7 mouse cellular contexts compared by ENCODE assay signal in the genomic region with DNA sequence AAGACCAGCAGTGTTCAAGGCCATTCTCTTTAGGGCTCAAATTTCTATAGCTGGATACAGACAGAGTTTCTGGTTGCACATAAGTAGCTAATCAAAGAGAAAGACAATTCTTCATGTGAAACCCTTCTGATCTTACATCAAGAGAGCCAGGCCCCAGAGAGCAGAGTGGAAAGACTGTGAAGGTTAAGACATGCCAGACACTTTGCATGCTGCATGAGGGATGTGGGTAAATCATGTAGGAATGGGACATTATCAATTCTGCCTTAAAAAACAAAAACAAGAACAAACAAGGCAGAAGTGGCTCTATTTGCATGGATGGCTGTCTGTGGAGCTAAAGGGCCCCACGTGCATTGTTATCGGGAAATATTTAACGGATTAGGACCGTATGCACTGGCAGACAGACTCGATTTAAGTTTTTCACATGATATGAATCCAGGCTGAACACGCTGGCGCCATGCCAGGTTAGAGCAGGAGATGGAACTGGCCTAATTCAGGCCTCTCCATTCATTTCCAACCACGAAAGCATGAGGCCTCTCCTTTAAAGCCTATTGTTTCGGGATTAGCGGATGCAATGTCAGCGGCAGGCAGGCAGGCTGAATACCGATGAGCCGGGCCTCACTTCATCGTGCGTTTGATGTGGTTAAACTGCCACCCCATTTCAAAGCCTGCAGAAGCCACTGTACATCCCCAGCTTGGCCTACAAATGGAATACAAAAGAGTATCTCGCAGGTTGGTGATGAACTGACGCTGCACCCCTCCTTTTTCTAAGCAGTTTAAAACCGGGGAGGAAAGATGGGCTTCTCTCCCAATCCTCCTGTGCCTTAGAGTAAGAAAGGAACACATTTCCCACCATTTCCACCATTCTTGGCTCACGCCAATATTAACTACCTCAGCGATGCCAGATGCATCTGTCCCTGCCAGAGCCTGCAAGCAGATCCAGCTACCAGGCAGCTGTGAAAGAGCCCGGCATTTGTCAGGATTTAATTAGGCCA.
DNase-seq lines count a peak whose midpoint lies in the region; ATAC-seq and TF ChIP-seq lines count a peak whose summit lies in the region.

No protein-coding gene starts in this region.

- H3K27ac ChIP-seq in forebrain, postnatal 0 days (ENCODE audit: low read depth, low read length) = peak overlapping the region; percentile 75
- H3K27ac ChIP-seq in neural tube, embryonic 13.5 days (replicated peaks) = peak overlapping the region; percentile 88

- 4% methylated on average over 21 of the region's 21 CpGs for whole genome bisulfite sequencing in forebrain, postnatal 0 days
- WGBS in neural tube, embryonic 13.5 days = 6% methylated on average over 21 of the region's 21 CpGs

- no peaks in the 10 kb centered on the region for H3K36me3 ChIP-seq in forebrain, postnatal 0 days (ENCODE audit: insufficient read depth)
- no peaks in the 10 kb centered on the region for H3K36me3 ChIP-seq in neural tube, embryonic 13.5 days

- H3K4me2 ChIP-seq in forebrain, postnatal 0 days (ENCODE audit: low read depth) = no peak overlapping the region
- 0 out of 2 replicates have a peak overlapping the region, but pooled peaks have one; percentile 5 for H3K4me2 ChIP-seq in neural tube, embryonic 13.5 days

- H3K4me3 ChIP-seq in forebrain, postnatal 0 days (ENCODE audit: low read depth, low read length) = no peak overlapping the region
- no peak overlapping the region for H3K4me3 ChIP-seq in neural tube, embryonic 13.5 days

- no peaks in the 10 kb centered on the region for H3K9me3 ChIP-seq in forebrain, postnatal 0 days (ENCODE audit: low read length)
- no peaks in the 10 kb centered on the region for H3K9me3 ChIP-seq in neural tube, embryonic 13.5 days

- peaks cover 11% of the 10 kb centered on the region for H3K4me1 ChIP-seq in forebrain, postnatal 0 days (ENCODE audit: insufficient read depth)
- peaks cover 75% of the 10 kb centered on the region for H3K4me1 ChIP-seq in neural tube, embryonic 13.5 days (replicated peaks)

- H3K9ac ChIP-seq in forebrain, postnatal 0 days = peak overlapping the region; percentile 37
- peak overlapping the region; percentile 53 for H3K9ac ChIP-seq in neural tube, embryonic 13.5 days

- ATAC-seq in forebrain, postnatal 0 days = peak; percentile 64
- peak; percentile 68 for ATAC-seq in neural tube, embryonic 13.5 days (ENCODE audit: low read depth)

- no peak for TF ChIP-seq CTCF in forebrain, postnatal 0 days (IDR thresholded peaks at IDR 0.05; ENCODE audit: low read depth)

- H3K27me3 ChIP-seq in forebrain, postnatal 0 days (ENCODE audit: insufficient read depth, low read length) = no peaks in the 10 kb centered on the region
- no peaks in the 10 kb centered on the region for H3K27me3 ChIP-seq in neural tube, embryonic 13.5 days

- peak; percentile 7 for DNase-seq in ovary, postnatal 14 days (ENCODE audit: low spot score)
- no peak for DNase-seq in ovary, postnatal 10 days (ENCODE audit: low spot score)
- DNase-seq in cerebellum, postnatal 10 days = peak; percentile 82 to 84
- DNase-seq in forebrain, postnatal 0 days = peak; percentile 83
- DNase-seq in kidney, postnatal 14 days = peak; percentile 57
- no peak for DNase-seq in spleen, postnatal 14 days (ENCODE audit: low spot score in 2 of 2)

Comparison
In these comparisons a context has a peak if more than half of its experiments do, and no peak if none do; other contexts are left out.
1. DNase-seq: peak in ovary, postnatal 14 days (single experiment), cerebellum, postnatal 10 days (2 of 2), forebrain, postnatal 0 days (single experiment) and kidney, postnatal 14 days (single experiment); none in ovary, postnatal 10 days (single experiment) and spleen, postnatal 14 days (0 of 2).